Mouse (Mus musculus): Measurements from ENCODE around the gene Mylk4.

DNA sequence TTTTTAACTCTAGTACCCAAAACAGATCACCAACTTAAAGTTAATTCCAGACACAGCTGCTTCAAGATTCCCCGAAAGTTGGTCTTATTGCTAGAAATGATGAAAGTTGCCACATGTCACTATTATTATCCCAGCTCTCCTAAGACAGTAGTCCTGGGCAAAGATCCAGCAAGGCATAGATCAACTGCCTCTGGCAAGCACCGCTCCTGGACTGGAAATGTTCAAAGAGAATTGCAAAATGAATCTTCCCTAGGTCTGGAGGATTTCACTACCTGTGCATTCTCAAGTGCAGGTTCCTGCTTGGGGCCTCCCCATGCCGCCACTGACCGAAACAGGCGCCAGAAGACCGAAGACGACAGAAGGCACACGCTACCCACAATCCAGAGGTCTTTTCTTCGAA is 7.9 kb downstream of the Mylk4 start:
- TF ChIP-seq CTCF (IDR thresholded peaks at IDR 0.05) (no peak), POLR2A (IDR thresholded peaks at IDR 0.05; ENCODE audit: insufficient read depth, low read depth, low read length) (no peak)

Measured in heart, adult 2 months (tissue).